Mouse (Mus musculus) small intestine, adult 2 months (tissue): ENCODE results near the gene Rbms1. TPM values are rescaled to one million over a fixed set of nuclear protein-coding genes. Genes with fewer than 3 reads are reported as not detected.
A peak's percentile ranks its signal among the peaks of the same experiment; 100 is the strongest.

Experiments
- H3K27ac ChIP-seq: fragments of 200-500 bp; 2 replicates; pipeline ENCODE4 v1.5.1; 2012; ENCODE audit warnings: low read depth, low read length, control low read depth, inconsistent platforms; ENCODE audit not compliant: insufficient read depth
- H3K27me3 ChIP-seq: fragments of 200-500 bp; 2 replicates; pipeline ENCODE4 v1.6.1; 2012; ENCODE audit warnings: mild to moderate bottlenecking, moderate library complexity, low read length, inconsistent platforms; ENCODE audit not compliant: control insufficient read depth, insufficient read depth
- H3K36me3 ChIP-seq: fragments of 200-500 bp; 2 replicates; pipeline ENCODE4 v1.6.1; 2012; ENCODE audit warnings: mild to moderate bottlenecking, low read length, control low read depth, inconsistent platforms; ENCODE audit not compliant: control insufficient read depth, insufficient read depth
- H3K4me1 ChIP-seq: fragments of 200-500 bp; 2 replicates; pipeline ENCODE4 v1.6.1; 2012; ENCODE audit warnings: low read length, inconsistent platforms, mixed read lengths; ENCODE audit not compliant: control insufficient read depth, insufficient read depth, insufficient read length
- H3K4me3 ChIP-seq: fragments of 200-500 bp; 2 replicates; pipeline ENCODE4 v1.5.1; 2012; ENCODE audit warnings: low read depth, mild to moderate bottlenecking, control low read depth, inconsistent platforms, low read length, moderate library complexity
- CTCF ChIP-seq: fragments of 200-500 bp; IDR thresholded peaks from 2 replicates; pipeline ENCODE4 v1.5.1; 2012; ENCODE audit warnings: low read depth, mild to moderate bottlenecking, control low read depth, inconsistent platforms, low read length, moderate library complexity, mixed read lengths; ENCODE audit not compliant: insufficient replicate concordance, insufficient read length; ENCODE audit errors: extremely low read depth
- POLR2A ChIP-seq: fragments of 200-500 bp; IDR thresholded peaks from 2 replicates; pipeline ENCODE4 v1.6.1; 2012; ENCODE audit warnings: low read depth, mild to moderate bottlenecking, control low read depth, inconsistent platforms, low read length, moderate library complexity
- WGBS: fragments of 180-500 bp; shearing (Covaris S2); methylation state at CpG from one replicate; pipeline ENCODE4 v1.1.7; 2018; 5-methylcytosine and 5-hydroxymethylcytosine counted together
- polyA plus RNA-seq: library from polyadenylated mRNA; depleted of rRNA; stranded (reverse); fragments of >200 nt; gene quantifications from 2 replicates; pipeline ENCODE4 v1.2.3, GENCODE M21; 2012

Gene Rbms1
- polyA plus RNA-seq, 1 experiment, result 41.2 TPM

GRCm38 (mm10) chr2:60802191-60802590 lies 160.8 kb downstream of the Rbms1 start:
- 50% methylated on average over 4 of the region's 4 CpGs for WGBS
- H3K27ac ChIP-seq, result no peak overlapping the region

GRCm38 (mm10) chr2:60801571-60802155 lies 161.3 kb downstream of the Rbms1 start:
- TF ChIP-seq POLR2A (no peak), CTCF (no peak)
- WGBS, result 79% methylated on average over 12 of the region's 12 CpGs
- H3K36me3 ChIP-seq, result no peaks in the 10 kb centered on the region; the same call in 1 of the 2 replicates
- H3K27me3 ChIP-seq, result no peaks in the 10 kb centered on the region
- no peak overlapping the region for H3K27ac ChIP-seq
- no peaks in the 10 kb centered on the region; the same call in none of the 2 replicates for H3K4me1 ChIP-seq
- no peak overlapping the region for H3K4me3 ChIP-seq

More at GRCm38 (mm10) chr2:60802191-60802590, 160.8 kb downstream of the Rbms1 start:
- H3K4me1 ChIP-seq, result no peaks in the 10 kb centered on the region; the same call in none of the 2 replicates
- H3K4me3 ChIP-seq, result no peak overlapping the region
- TF ChIP-seq POLR2A (no peak), CTCF (no peak)
- H3K36me3 ChIP-seq, result no peaks in the 10 kb centered on the region
- H3K27me3 ChIP-seq, result no peaks in the 10 kb centered on the region

DNA sequence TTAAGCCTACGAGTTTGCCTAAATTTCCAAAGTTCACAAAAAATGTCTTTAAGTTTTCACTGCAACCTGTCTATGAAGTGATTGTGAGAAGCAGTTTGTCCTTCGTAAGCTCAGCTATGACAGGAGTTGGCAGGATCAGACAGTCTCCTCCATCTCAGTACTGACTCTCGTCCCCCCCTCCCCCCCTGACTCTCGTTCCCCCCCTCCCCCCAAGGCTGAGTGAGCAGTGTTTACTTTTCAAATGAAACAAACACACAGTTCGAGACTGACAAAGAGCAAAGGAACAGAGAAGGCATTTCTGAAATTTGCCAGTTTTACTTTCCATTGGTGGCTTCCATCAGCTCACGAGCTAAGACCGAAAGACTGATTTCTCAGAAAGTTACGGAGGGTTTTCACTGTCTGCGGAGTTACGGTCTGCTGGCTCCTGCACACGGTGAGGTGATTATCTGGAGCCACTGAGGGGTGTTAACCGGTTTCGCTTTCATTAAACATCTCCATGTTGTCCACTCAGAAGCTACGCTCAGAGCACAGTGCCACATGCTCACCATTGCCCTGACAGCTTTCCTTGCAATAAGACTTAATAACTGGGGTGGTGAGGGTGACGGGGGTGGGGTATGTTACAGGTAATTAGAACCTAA lies 162.0 kb downstream of the Rbms1 start:
- no peaks in the 10 kb centered on the region for H3K27me3 ChIP-seq
- H3K4me1 ChIP-seq, result no peaks in the 10 kb centered on the region; the same call in none of the 2 replicates
- H3K36me3 ChIP-seq, result no peaks in the 10 kb centered on the region; the same call in 1 of the 2 replicates
- 23% methylated on average over 15 of the region's 15 CpGs for WGBS
- peak overlapping the region; percentile 25; the same call in 1 of the 2 replicates for H3K27ac ChIP-seq
- TF ChIP-seq CTCF (no peak), POLR2A (no peak)
- peak overlapping the region; percentile 55 for H3K4me3 ChIP-seq

DNA sequence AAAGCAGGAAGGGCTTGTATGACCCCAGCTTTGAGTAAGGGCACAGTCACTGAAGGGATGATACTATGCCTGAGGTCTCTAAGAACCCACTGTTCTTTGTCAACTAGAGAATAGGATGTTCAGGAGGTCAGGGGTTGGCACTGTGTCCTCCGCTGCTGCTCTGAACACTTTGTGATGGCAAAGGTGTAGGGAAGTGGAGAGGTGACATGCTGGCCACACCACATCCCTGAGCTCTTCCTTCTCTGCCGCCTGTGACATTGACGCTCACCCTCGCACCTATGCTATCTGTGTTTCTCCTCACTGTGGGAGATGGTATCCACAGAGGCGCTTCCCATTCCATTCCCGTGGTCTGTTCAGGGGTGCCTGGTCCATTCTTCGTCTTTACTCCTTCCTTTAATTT lies 163.2 kb downstream of the Rbms1 start:
- Histone ChIP-seq H3K27ac (no peak overlapping the region), H3K4me3 (no peak overlapping the region), H3K4me1 (no peaks in the 10 kb centered on the region; the same call in none of the 2 replicates), H3K36me3 (no peaks in the 10 kb centered on the region; the same call in 1 of the 2 replicates), H3K27me3 (no peaks in the 10 kb centered on the region)
- 90% methylated on average over 7 of the region's 7 CpGs for WGBS
- TF ChIP-seq CTCF, result no peak
- TF ChIP-seq POLR2A, result no peak

- no peak overlapping the region; the same call in 1 of the 2 replicates for H3K27ac ChIP-seq
- no peaks in the 10 kb centered on the region; the same call in none of the 2 replicates for H3K4me1 ChIP-seq
- no peaks in the 10 kb centered on the region; the same call in 1 of the 2 replicates for H3K36me3 ChIP-seq
- no peak overlapping the region for H3K4me3 ChIP-seq
- TF ChIP-seq CTCF (no peak), POLR2A (no peak)
- 88% methylated on average over 17 of the region's 17 CpGs for WGBS
- H3K27me3 ChIP-seq, result no peaks in the 10 kb centered on the region
These were observed 164.0 kb downstream of the Rbms1 start for GRCm38 (mm10) chr2:60798767-60799529.

- H3K27ac ChIP-seq, result no peak overlapping the region
These were observed 165.9 kb downstream of the Rbms1 start for GRCm38 (mm10) chr2:60796969-60797669.

DNA sequence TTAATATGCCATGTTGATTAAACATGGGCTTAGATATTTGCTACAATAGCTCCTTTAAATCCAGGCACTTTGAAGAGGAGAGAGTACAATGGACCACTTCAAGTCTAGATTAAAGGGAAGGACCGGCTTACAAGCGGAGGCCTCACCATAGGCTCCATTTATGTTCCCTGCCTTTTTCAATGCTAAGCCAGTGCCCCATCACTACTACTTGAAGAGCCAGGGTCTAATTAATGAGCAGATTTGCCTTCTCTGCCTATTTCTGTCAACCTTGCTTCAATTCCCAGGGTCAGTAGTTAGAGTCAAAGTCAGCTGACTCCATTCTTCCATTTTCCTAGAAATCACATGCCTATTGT lies 166.4 kb downstream of the Rbms1 start:
- Histone ChIP-seq H3K27me3 (no peaks in the 10 kb centered on the region), H3K4me1 (no peaks in the 10 kb centered on the region; the same call in 1 of the 2 replicates), H3K36me3 (no peaks in the 10 kb centered on the region; the same call in 1 of the 2 replicates), H3K27ac (no peak overlapping the region), H3K4me3 (no peak overlapping the region)
- WGBS, result 96% methylated on average over 2 of the region's 2 CpGs
- TF ChIP-seq CTCF, result no peak
- no peak for TF ChIP-seq POLR2A

More at GRCm38 (mm10) chr2:60796969-60797669, 165.9 kb downstream of the Rbms1 start:
- no peaks in the 10 kb centered on the region for H3K27me3 ChIP-seq
- H3K4me3 ChIP-seq, result no peak overlapping the region
- no peaks in the 10 kb centered on the region; the same call in 1 of the 2 replicates for H3K4me1 ChIP-seq
- WGBS, result 87% methylated on average over 17 of the region's 17 CpGs
- TF ChIP-seq CTCF (no peak), POLR2A (no peak)
- no peaks in the 10 kb centered on the region; the same call in 1 of the 2 replicates for H3K36me3 ChIP-seq
